Mouse (Mus musculus) liver, embryonic 15.5 days (tissue): ENCODE data around the gene Kcnn3. TPM values are rescaled to one million over a fixed set of nuclear protein-coding genes. Genes with fewer than 3 reads are reported as not detected.

ENCODE experiments used
- ATAC-seq: fragments of 200-750 bp; cut with Nextera tagmentation; 2 replicates; pipeline ENCODE4 v1.8.0; 2017; ENCODE audit warnings: moderate number of reproducible peaks, mild to moderate bottlenecking, moderate library complexity; ENCODE audit not compliant: insufficient read depth
- H3K27ac ChIP-seq: fragments of 300-500 bp; sonication (generic); replicated peaks from 2 replicates; pipeline ENCODE4 v1.5.1; 2015; ENCODE audit warnings: mild to moderate bottlenecking, inconsistent platforms
- H3K27me3 ChIP-seq: fragments of 300-500 bp; sonication (generic); 2 replicates; pipeline ENCODE4 v1.6.1; 2015; ENCODE audit warnings: mild to moderate bottlenecking, inconsistent platforms
- H3K36me3 ChIP-seq: fragments of 300-500 bp; sonication (generic); replicated peaks from 2 replicates; pipeline ENCODE4 v1.6.1; 2015; ENCODE audit warnings: moderate library complexity, mild to moderate bottlenecking, inconsistent platforms
- H3K4me1 ChIP-seq: fragments of 300-500 bp; sonication (generic); replicated peaks from 2 replicates; pipeline ENCODE4 v1.6.1; 2015; ENCODE audit warnings: inconsistent platforms
- H3K4me2 ChIP-seq: fragments of 300-500 bp; sonication (generic); 2 replicates; pipeline ENCODE4 v1.6.1; 2015; ENCODE audit warnings: moderate library complexity, mild to moderate bottlenecking, inconsistent platforms
- H3K4me3 ChIP-seq: fragments of 300-500 bp; sonication (generic); replicated peaks from 2 replicates; pipeline ENCODE4 v1.5.1; 2015; ENCODE audit warnings: mild to moderate bottlenecking, inconsistent platforms
- H3K9ac ChIP-seq: fragments of 300-500 bp; sonication (generic); 2 replicates; pipeline ENCODE4 v1.6.1; 2015; ENCODE audit warnings: moderate library complexity, mild to moderate bottlenecking, inconsistent platforms
- H3K9me3 ChIP-seq: fragments of 300-500 bp; sonication (generic); replicated peaks from 2 replicates; pipeline ENCODE4 v1.6.1; 2016; ENCODE audit warnings: inconsistent platforms
- WGBS: fragments of 180-500 bp; shearing (Covaris S2); methylation state at CpG from one replicate; pipeline ENCODE4 v1.1.7; 2015; ENCODE audit warnings: mixed read lengths; ENCODE audit not compliant: insufficient replicate concordance; 5-methylcytosine and 5-hydroxymethylcytosine counted together
- polyA plus RNA-seq: library from polyadenylated mRNA; unstranded; fragments of >200 nt; fragmentation: Nextera tagmentation; extraction: Ambion mirVana; gene quantifications from 2 replicates; pipeline ENCODE4 v1.2.1, GENCODE M21; 2015

Gene Kcnn3
- polyA plus RNA-seq, 1 experiment from 2014 or later: 0.03 TPM

- no peaks in the 10 kb centered on the region for H3K4me1 ChIP-seq
- H3K4me3 ChIP-seq: no peak overlapping the region
- 53% methylated on average over 8 of the region's 8 CpGs for WGBS
- H3K27me3 ChIP-seq: peaks cover 3% of the 10 kb centered on the region; the same call in 1 of the 2 replicates
- no peak overlapping the region for H3K27ac ChIP-seq
- ATAC-seq: no peak
- H3K9me3 ChIP-seq: no peaks in the 10 kb centered on the region
- H3K4me2 ChIP-seq: no peak overlapping the region
- no peaks in the 10 kb centered on the region for H3K36me3 ChIP-seq
- no peak overlapping the region for H3K9ac ChIP-seq
Measured at GRCm38 (mm10) chr3:89492701-89493151, 27.2 kb upstream of the Kcnn3 start.

- no peak overlapping the region for H3K9ac ChIP-seq
- H3K4me1 ChIP-seq: no peaks in the 10 kb centered on the region
- ATAC-seq: no peak
- H3K4me3 ChIP-seq: no peak overlapping the region
- H3K27me3 ChIP-seq: 0 out of 2 replicates have a peak, but pooled peaks cover 3% of the 10 kb centered on the region
- WGBS: 59% methylated on average over 5 of the region's 5 CpGs
- H3K36me3 ChIP-seq: no peaks in the 10 kb centered on the region
- no peaks in the 10 kb centered on the region for H3K9me3 ChIP-seq
- H3K4me2 ChIP-seq: no peak overlapping the region
- no peak overlapping the region for H3K27ac ChIP-seq
Measured at GRCm38 (mm10) chr3:89494630-89495029, 25.3 kb upstream of the Kcnn3 start.

- ATAC-seq: no peak
- Histone ChIP-seq H3K9me3 (no peaks in the 10 kb centered on the region), H3K4me3 (no peak overlapping the region), H3K27me3 (no peaks in the 10 kb centered on the region), H3K36me3 (no peaks in the 10 kb centered on the region), H3K4me2 (no peak overlapping the region), H3K4me1 (no peaks in the 10 kb centered on the region), H3K9ac (no peak overlapping the region), H3K27ac (no peak overlapping the region)
- WGBS: 58% methylated on average over 3 of the region's 3 CpGs
Measured at GRCm38 (mm10) chr3:89496366-89496765, 23.6 kb upstream of the Kcnn3 start.

- 38% methylated on average over 7 of the region's 7 CpGs for WGBS
- no peaks in the 10 kb centered on the region for H3K36me3 ChIP-seq
- no peak for ATAC-seq
- H3K27me3 ChIP-seq: no peaks in the 10 kb centered on the region
- H3K9me3 ChIP-seq: no peaks in the 10 kb centered on the region
- H3K4me2 ChIP-seq: no peak overlapping the region
- no peak overlapping the region for H3K4me3 ChIP-seq
- H3K4me1 ChIP-seq: no peaks in the 10 kb centered on the region
- H3K9ac ChIP-seq: no peak overlapping the region
- no peak overlapping the region for H3K27ac ChIP-seq
Measured at GRCm38 (mm10) chr3:89499696-89500095, 20.3 kb upstream of the Kcnn3 start.

- Histone ChIP-seq H3K27me3 (0 out of 2 replicates have a peak, but pooled peaks cover 6% of the 10 kb centered on the region), H3K9ac (no peak overlapping the region), H3K9me3 (no peaks in the 10 kb centered on the region), H3K4me3 (no peak overlapping the region), H3K27ac (no peak overlapping the region), H3K4me1 (no peaks in the 10 kb centered on the region), H3K36me3 (no peaks in the 10 kb centered on the region), H3K4me2 (no peak overlapping the region)
- ATAC-seq: no peak
Measured at GRCm38 (mm10) chr3:89501486-89501885, 18.5 kb upstream of the Kcnn3 start.

- Histone ChIP-seq H3K9me3 (no peaks in the 10 kb centered on the region), H3K36me3 (no peaks in the 10 kb centered on the region), H3K27ac (no peak overlapping the region), H3K27me3 (peaks cover 16% of the 10 kb centered on the region; the same call in 1 of the 2 replicates), H3K9ac (no peak overlapping the region), H3K4me1 (no peaks in the 10 kb centered on the region), H3K4me2 (no peak overlapping the region), H3K4me3 (no peak overlapping the region)
- ATAC-seq: no peak
- 38% methylated on average over 7 of the region's 7 CpGs for WGBS
Measured at GRCm38 (mm10) chr3:89502551-89502950, 17.4 kb upstream of the Kcnn3 start.

- H3K9ac ChIP-seq: no peak overlapping the region
- H3K36me3 ChIP-seq: no peaks in the 10 kb centered on the region
- ATAC-seq: no peak
- no peak overlapping the region for H3K4me3 ChIP-seq
- 47% methylated on average over 9 of the region's 9 CpGs for WGBS
- peaks cover 69% of the 10 kb centered on the region for H3K27me3 ChIP-seq
- H3K4me1 ChIP-seq: no peaks in the 10 kb centered on the region
- H3K27ac ChIP-seq: no peak overlapping the region
- no peak overlapping the region for H3K4me2 ChIP-seq
- no peaks in the 10 kb centered on the region for H3K9me3 ChIP-seq
Measured at GRCm38 (mm10) chr3:89508041-89508440, 11.9 kb upstream of the Kcnn3 start.

- no peak overlapping the region for H3K4me3 ChIP-seq
- H3K27ac ChIP-seq: no peak overlapping the region
- H3K9ac ChIP-seq: no peak overlapping the region
- no peak for ATAC-seq
- peaks cover 74% of the 10 kb centered on the region for H3K27me3 ChIP-seq
- 0 out of 2 replicates have a peak, but pooled peaks cover 2% of the 10 kb centered on the region for H3K4me1 ChIP-seq
- H3K4me2 ChIP-seq: no peak overlapping the region
- WGBS: 20% methylated on average over 4 of the region's 4 CpGs
- no peaks in the 10 kb centered on the region for H3K36me3 ChIP-seq
- H3K9me3 ChIP-seq: no peaks in the 10 kb centered on the region
Measured at GRCm38 (mm10) chr3:89510979-89511378, 9.0 kb upstream of the Kcnn3 start.

GRCm38 (mm10) chr3:89511400-89511799 is 8.6 kb upstream of the Kcnn3 start:
- 0 out of 2 replicates have a peak, but pooled peaks cover 2% of the 10 kb centered on the region for H3K4me1 ChIP-seq
- no peak overlapping the region for H3K27ac ChIP-seq
- no peak for ATAC-seq
- H3K9me3 ChIP-seq: no peaks in the 10 kb centered on the region; the same call in 1 of the 2 replicates
- H3K4me3 ChIP-seq: no peak overlapping the region
- H3K9ac ChIP-seq: no peak overlapping the region
- H3K36me3 ChIP-seq: no peaks in the 10 kb centered on the region
- 28% methylated on average over 15 of the region's 15 CpGs for WGBS
- no peak overlapping the region for H3K4me2 ChIP-seq
- H3K27me3 ChIP-seq: peaks cover 70% of the 10 kb centered on the region

- Histone ChIP-seq H3K36me3 (no peaks in the 10 kb centered on the region), H3K9me3 (no peaks in the 10 kb centered on the region; the same call in 1 of the 2 replicates), H3K4me1 (0 out of 2 replicates have a peak, but pooled peaks cover 2% of the 10 kb centered on the region), H3K9ac (no peak overlapping the region), H3K27me3 (peaks cover 62% of the 10 kb centered on the region), H3K4me3 (no peak overlapping the region), H3K27ac (no peak overlapping the region), H3K4me2 (no peak overlapping the region)
- no peak for ATAC-seq
- 66% methylated on average over 2 of the region's 2 CpGs for WGBS
Measured at GRCm38 (mm10) chr3:89512225-89512624, 7.7 kb upstream of the Kcnn3 start.

- H3K9me3 ChIP-seq: no peaks in the 10 kb centered on the region; the same call in 1 of the 2 replicates
- WGBS: 44% methylated on average over 11 of the region's 11 CpGs
- H3K36me3 ChIP-seq: no peaks in the 10 kb centered on the region
- H3K4me2 ChIP-seq: no peak overlapping the region
- H3K9ac ChIP-seq: no peak overlapping the region
- H3K4me3 ChIP-seq: no peak overlapping the region
- no peak overlapping the region for H3K27ac ChIP-seq
- H3K4me1 ChIP-seq: peaks cover 10% of the 10 kb centered on the region
- peaks cover 54% of the 10 kb centered on the region for H3K27me3 ChIP-seq
- no peak for ATAC-seq
Measured at GRCm38 (mm10) chr3:89515444-89515843, 4.5 kb upstream of the Kcnn3 start.

GRCm38 (mm10) chr3:89516321-89516720 is 3.6 kb upstream of the Kcnn3 start:
- Histone ChIP-seq H3K27ac (no peak overlapping the region), H3K4me2 (no peak overlapping the region), H3K9me3 (no peaks in the 10 kb centered on the region; the same call in 1 of the 2 replicates), H3K27me3 (peaks cover 54% of the 10 kb centered on the region), H3K9ac (no peak overlapping the region), H3K36me3 (no peaks in the 10 kb centered on the region), H3K4me3 (no peak overlapping the region), H3K4me1 (peaks cover 16% of the 10 kb centered on the region)
- WGBS: 73% methylated on average over 5 of the region's 5 CpGs
- no peak for ATAC-seq
